Mouse (Mus musculus): ENCODE data around the gene Sulf2. TPM values are rescaled to one million over a fixed set of nuclear protein-coding genes. Genes with fewer than 3 reads are reported as not detected.
A peak's percentile ranks its signal among the peaks of the same experiment; 100 is the strongest.

The Sulf2 gene
- polyA plus RNA-seq, 1 experiment from 2014 or later = 87.6 TPM

GRCm38 (mm10) chr2:166027834-166028233 lies 127.6 kb downstream of the Sulf2 start:
- Histone ChIP-seq H3K4me2 (no peak overlapping the region), H3K9ac (no peak overlapping the region), H3K4me3 (no peak overlapping the region), H3K27ac (replicated peaks) (0 out of 2 replicates have a peak overlapping the region, but pooled peaks have one; percentile 15), H3K27me3 (replicated peaks) (no peaks in the 10 kb centered on the region), H3K4me1 (peaks cover 45% of the 10 kb centered on the region), H3K36me3 (no peaks in the 10 kb centered on the region), H3K9me3 (no peaks in the 10 kb centered on the region)
- ATAC-seq (ENCODE audit: extremely low read depth, insufficient number of reproducible peaks, low FRiP score, low TSS enrichment) = no peak
- WGBS = 94% methylated on average over 3 of the region's 3 CpGs

DNA sequence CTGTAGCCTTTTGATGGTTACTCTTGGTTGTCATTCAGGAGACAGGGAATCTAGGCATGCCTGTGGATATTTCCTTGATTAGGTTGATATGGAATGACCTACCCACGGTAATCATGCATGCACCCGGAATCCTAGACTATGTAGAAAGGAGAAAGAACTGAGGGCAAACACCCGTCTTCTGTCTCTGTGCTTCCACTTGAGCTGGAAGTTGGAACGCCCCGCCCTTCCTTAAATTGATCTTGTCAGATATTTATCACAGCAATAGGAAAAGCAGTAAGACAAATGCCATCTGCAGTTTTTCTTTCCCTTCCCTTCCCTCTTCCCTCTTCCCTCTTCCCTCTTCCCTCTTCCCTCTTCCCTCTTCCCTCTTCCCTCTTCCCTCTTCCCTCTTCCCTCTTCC lies 129.5 kb downstream of the Sulf2 start:
- H3K27ac ChIP-seq (replicated peaks) = no peak overlapping the region
- no peaks in the 10 kb centered on the region for H3K36me3 ChIP-seq
- WGBS = 72% methylated on average over 5 of the region's 5 CpGs
- H3K4me2 ChIP-seq = no peak overlapping the region
- no peak for ATAC-seq (ENCODE audit: extremely low read depth, insufficient number of reproducible peaks, low FRiP score, low TSS enrichment)
- H3K9me3 ChIP-seq = no peaks in the 10 kb centered on the region
- peaks cover 47% of the 10 kb centered on the region for H3K4me1 ChIP-seq
- H3K27me3 ChIP-seq (replicated peaks) = no peaks in the 10 kb centered on the region
- no peak overlapping the region for H3K4me3 ChIP-seq
- no peak overlapping the region for H3K9ac ChIP-seq

DNA sequence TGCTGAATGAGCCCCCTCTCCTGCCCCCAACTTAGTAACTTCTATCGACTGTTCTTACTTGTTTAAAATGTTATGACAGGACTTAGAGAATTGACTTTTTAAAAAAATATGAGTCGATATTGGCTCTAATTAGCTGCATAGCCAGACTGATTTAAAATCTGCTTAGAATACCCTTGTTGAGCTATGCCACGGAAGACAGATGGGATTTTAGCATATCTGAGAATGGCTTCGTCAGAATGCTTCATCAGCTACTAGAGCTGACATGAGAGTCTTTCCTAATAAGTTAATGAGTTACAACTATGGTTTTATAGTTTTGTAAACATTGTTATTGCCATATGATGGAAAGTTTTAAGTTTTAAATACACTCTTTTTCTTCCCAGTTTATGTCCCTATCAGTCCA lies 130.8 kb downstream of the Sulf2 start:
- no peak for ATAC-seq (ENCODE audit: extremely low read depth, insufficient number of reproducible peaks, low FRiP score, low TSS enrichment)
- Histone ChIP-seq H3K9ac (no peak overlapping the region), H3K36me3 (no peaks in the 10 kb centered on the region), H3K27me3 (replicated peaks) (no peaks in the 10 kb centered on the region), H3K4me2 (no peak overlapping the region), H3K27ac (replicated peaks) (no peak overlapping the region), H3K4me3 (no peak overlapping the region), H3K4me1 (peaks cover 46% of the 10 kb centered on the region), H3K9me3 (no peaks in the 10 kb centered on the region)
- 81% methylated on average over 4 of the region's 4 CpGs for WGBS

GRCm38 (mm10) chr2:166024079-166024478 lies 131.4 kb downstream of the Sulf2 start:
- H3K9me3 ChIP-seq = no peaks in the 10 kb centered on the region
- no peak overlapping the region for H3K4me2 ChIP-seq
- H3K4me1 ChIP-seq = peaks cover 44% of the 10 kb centered on the region
- no peak overlapping the region for H3K9ac ChIP-seq
- no peaks in the 10 kb centered on the region for H3K36me3 ChIP-seq
- no peak for ATAC-seq (ENCODE audit: extremely low read depth, insufficient number of reproducible peaks, low FRiP score, low TSS enrichment)
- no peak overlapping the region for H3K4me3 ChIP-seq
- no peaks in the 10 kb centered on the region for H3K27me3 ChIP-seq (replicated peaks)
- WGBS = 79% methylated on average over 3 of the region's 3 CpGs
- no peak overlapping the region for H3K27ac ChIP-seq (replicated peaks)

Other genes starting within 250 kb of the Sulf2 start
- 10.5 and 11.2 TPM in 2 replicates for gene Ncoa3, start 163.0 kb downstream of the Sulf2 start, polyA plus RNA-seq (2015; fragmentation: Nextera tagmentation; extraction: Ambion mirVana)